Mouse (Mus musculus) layer of hippocampus, postnatal 36 days (tissue): ENCODE data around the gene Gm2897. TPM values are rescaled to one million over a fixed set of nuclear protein-coding genes. Genes with fewer than 3 reads are reported as not detected.
"Not testable (repeated sequence)": the region's sequence is repeated elsewhere in the genome, so short reads cannot be mapped to it uniquely, and the experiment has no call there.

ENCODE experiments used
- DNase-seq, 2 experiments: peaks; one replicate each; pipeline ENCODE4 v3.0.0; 2022
- total RNA-seq, 2 experiments: library from RNA; stranded (reverse); gene quantifications; 2 replicates each; pipeline ENCODE4 v1.2.3; 2021

Gm2897 gene
- 1 to 10 TPM in 1 of 2 experiments, under 1 TPM in 1; 0.43 to 1.1 TPM for total RNA-seq

DNA sequence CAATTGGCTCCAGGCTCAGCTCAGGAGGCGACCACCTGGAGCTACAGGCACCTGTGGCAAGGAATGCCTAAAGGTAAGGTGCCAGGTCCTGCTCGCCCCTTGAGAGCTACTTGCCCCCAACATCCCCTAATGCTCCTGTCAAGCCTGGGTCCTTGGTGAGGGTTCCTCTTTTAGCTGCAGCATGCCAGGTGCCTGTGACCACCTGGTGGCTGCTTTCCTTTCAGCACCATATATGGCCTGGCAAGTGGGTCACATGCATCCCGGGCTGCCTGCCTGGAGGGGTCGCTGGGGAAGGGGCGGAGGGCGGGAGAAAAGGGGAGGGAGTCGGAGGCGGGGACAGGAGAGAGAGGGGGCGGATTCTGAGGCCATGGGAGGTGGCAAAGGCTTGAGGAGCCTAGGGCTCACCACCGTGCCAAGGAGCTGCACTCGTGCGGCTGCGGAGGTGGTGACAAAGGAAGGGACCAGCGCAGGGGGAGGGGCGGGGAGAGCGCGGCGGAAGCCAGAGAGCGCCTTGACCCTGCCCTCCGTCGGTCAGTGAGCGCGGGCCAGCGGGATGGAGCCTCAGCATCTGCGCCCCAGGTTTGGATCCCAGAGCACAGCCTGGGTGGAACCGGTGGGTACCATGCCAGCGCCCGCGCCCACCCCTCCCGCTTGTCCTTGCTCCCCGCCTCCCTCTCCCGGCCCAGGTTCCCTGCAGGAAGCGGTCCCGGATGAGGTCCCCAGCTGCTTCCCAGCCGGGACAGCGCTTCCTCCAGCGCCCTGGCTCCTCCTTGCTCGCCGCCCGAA, at the start of gene Gm2897:
TSS of gene Gm2897 (plus strand) at position 559 of the 786 bp plus-strand sequence.
- DNase-seq = not testable (repeated sequence)

DNA sequence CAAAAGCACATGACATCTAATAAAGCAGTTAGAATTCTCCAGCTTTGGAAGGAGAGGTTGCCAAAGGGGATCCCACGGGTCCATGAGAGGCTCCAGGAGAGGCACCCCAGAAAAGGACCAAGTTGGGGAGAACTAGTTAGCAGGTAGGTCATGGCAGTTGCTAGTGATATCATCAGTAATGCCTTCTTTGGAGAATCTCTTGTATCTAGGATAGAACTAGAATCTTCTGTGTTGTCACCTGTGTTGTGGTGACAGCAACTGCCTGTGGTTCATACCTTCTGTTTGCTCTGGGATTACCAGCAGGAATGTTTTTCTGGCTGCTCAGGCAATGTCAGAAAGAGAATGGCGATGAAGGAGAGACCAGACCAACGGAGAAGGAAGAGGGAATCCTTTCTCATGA, 19.4 kb upstream of the Gm2897 start, which contains the start of gene Gm2888:
TSS of gene Gm2888 (plus strand) at position 301 of the 400 bp plus-strand sequence.
- DNase-seq = not testable (repeated sequence)

DNA sequence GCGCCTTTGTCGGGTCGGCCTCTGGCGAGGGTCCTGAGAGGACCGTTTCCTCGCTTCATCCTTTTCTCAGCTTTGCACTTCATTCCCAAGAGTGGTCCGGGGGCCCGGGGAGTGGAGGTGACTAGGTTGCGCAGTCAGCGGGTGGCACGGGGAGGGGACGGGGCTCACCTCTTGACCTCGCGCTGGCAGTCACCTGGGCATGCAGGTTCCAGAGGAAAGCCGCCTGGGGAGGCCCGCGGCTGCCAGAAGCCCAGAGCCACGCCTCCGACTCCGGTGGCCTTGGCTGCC, 372 bp downstream of the Gm2897 start:
- DNase-seq = peak in 1 of 2 experiments; percentile 1

DNA sequence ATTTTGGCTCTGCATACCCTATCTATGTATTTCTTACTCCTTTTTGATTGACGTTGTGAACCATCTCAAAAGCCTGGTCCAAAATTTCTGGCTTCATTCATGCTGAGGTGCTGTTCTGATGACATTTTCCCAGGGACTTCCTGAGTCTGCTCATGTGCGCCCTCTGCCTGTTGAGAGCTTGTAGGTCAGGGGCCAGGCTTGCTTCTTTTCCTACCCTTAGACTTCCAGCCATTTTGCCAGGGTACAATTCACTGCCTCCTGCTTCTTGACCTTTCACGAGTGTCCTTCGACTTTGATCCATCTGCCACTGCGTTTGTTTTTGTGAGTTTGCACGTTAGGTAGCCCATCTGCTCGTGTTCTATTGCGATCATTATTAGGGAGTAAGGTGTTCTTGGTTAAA, 1.0 kb downstream of the Gm2897 start:
- DNase-seq = peak in 1 of 2 experiments; percentile 1

DNA sequence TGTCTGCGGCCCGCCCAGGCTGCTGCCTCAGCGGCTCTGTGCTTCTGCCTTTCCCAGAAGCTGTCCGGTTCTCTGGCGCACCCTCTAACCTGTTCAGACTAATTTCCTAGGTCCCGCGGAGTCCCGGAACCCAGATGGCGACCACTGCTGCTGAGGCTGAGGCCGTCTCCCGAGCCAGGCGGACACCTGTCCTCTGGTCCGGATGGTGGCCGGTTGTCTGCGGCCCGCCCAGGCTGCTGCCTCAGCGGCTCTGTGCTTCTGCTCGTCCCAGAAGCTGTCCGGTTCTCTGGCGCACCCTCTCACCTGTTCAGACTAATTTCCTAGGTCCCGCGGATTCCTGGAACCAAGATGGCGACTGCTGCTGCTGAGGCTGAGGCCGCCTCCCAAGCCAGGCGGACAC, 67.0 kb downstream of the Gm2897 start:
- peak; percentile 3 to 13 for DNase-seq

Other genes starting within 250 kb of the Gm2897 start
- not detected for gene Gm2888, start 19.3 kb upstream of the Gm2897 start, total RNA-seq
- gene Gm10340, start 84.7 kb downstream of the Gm2897 start, total RNA-seq = under 1 TPM in 1 of 2 experiments, not detected in 1; 0.63 TPM
- not detected for gene Gm5795, start 139.0 kb downstream of the Gm2897 start, total RNA-seq
- 1 to 10 TPM; 5.4 to 6.0 TPM for gene D830030K20Rik, start 159.2 kb downstream of the Gm2897 start, total RNA-seq